Mouse (Mus musculus): ENCODE results near the gene Ankrd39.

The Ankrd39 gene

GRCm38 (mm10) chr1:36529274-36529673 lies 18.0 kb downstream of the Ankrd39 start:
- no peak for DNase-seq

- no peak for DNase-seq
These were observed 18.9 kb downstream of the Ankrd39 start for GRCm38 (mm10) chr1:36528351-36528750.

- no peak for DNase-seq
These were observed 20.3 kb downstream of the Ankrd39 start for GRCm38 (mm10) chr1:36526903-36527302.

- DNase-seq, result no peak
These were observed 21.5 kb downstream of the Ankrd39 start for GRCm38 (mm10) chr1:36525774-36526173.

- no peak for DNase-seq
These were observed 23.2 kb downstream of the Ankrd39 start for GRCm38 (mm10) chr1:36524058-36524457.

GRCm38 (mm10) chr1:36523332-36524013 lies 23.8 kb downstream of the Ankrd39 start:
- no peak for DNase-seq

- DNase-seq, result no peak
These were observed 25.0 kb downstream of the Ankrd39 start for GRCm38 (mm10) chr1:36522210-36522609.

GRCm38 (mm10) chr1:36519626-36520025 lies 27.6 kb downstream of the Ankrd39 start:
- DNase-seq, result no peak

GRCm38 (mm10) chr1:36518259-36518658 lies 29.0 kb downstream of the Ankrd39 start:
- DNase-seq, result no peak

GRCm38 (mm10) chr1:36513718-36514117 lies 33.5 kb downstream of the Ankrd39 start:
- no peak for DNase-seq

- DNase-seq, result no peak
These were observed 33.9 kb downstream of the Ankrd39 start for GRCm38 (mm10) chr1:36513310-36513709.

- no peak for DNase-seq
These were observed 34.3 kb downstream of the Ankrd39 start for GRCm38 (mm10) chr1:36512966-36513280.

- peak; percentile 65 for DNase-seq
These were observed 34.9 kb downstream of the Ankrd39 start for GRCm38 (mm10) chr1:36512089-36512965.

- DNase-seq, result peak; percentile 99
These were observed 35.8 kb downstream of the Ankrd39 start, which contains the start of gene Cnnm3 for GRCm38 (mm10) chr1:36511289-36512021. Cnnm3 (plus strand) TSS chr1:36511867.

- DNase-seq, result no peak
These were observed 39.0 kb downstream of the Ankrd39 start for GRCm38 (mm10) chr1:36508238-36508637.

GRCm38 (mm10) chr1:36501261-36501660 lies 46.0 kb downstream of the Ankrd39 start:
- DNase-seq, result peak; percentile 60

GRCm38 (mm10) chr1:36497312-36497711 lies 49.9 kb downstream of the Ankrd39 start:
- DNase-seq, result no peak

GRCm38 (mm10) chr1:36496719-36497118 lies 50.5 kb downstream of the Ankrd39 start:
- DNase-seq, result no peak

GRCm38 (mm10) chr1:36493299-36493698 lies 53.9 kb downstream of the Ankrd39 start:
- no peak for DNase-seq

- no peak for DNase-seq
These were observed 54.7 kb downstream of the Ankrd39 start for GRCm38 (mm10) chr1:36492416-36493139.

GRCm38 (mm10) chr1:36489661-36490060 lies 57.6 kb downstream of the Ankrd39 start:
- DNase-seq, result no peak

Measured in right cerebral cortex, adult 18-20 months (tissue).